Mouse (Mus musculus): Measurements from ENCODE around the gene Map1s.
"Not testable (repeated sequence)": the region's sequence is repeated elsewhere in the genome, so short reads cannot be mapped to it uniquely, and the experiment has no call there.

The Map1s gene

GRCm38 (mm10) chr8:70878178-70878577 lies 27.6 kb upstream of the Map1s start:
- DNase-seq (ENCODE audit: low spot score in 2 of 2), result no peak

GRCm38 (mm10) chr8:70879500-70879899 lies 26.2 kb upstream of the Map1s start:
- DNase-seq (ENCODE audit: low spot score in 2 of 2), result no peak

- peak in 1 of 2 experiments; percentile 53 for DNase-seq (ENCODE audit: low spot score in 2 of 2)
These were observed 25.6 kb upstream of the Map1s start for GRCm38 (mm10) chr8:70880126-70880525.

- no peak for DNase-seq (ENCODE audit: low spot score in 2 of 2)
These were observed 25.2 kb upstream of the Map1s start for GRCm38 (mm10) chr8:70880546-70880945.

- no peak for DNase-seq (ENCODE audit: low spot score in 2 of 2)
These were observed 21.5 kb upstream of the Map1s start for GRCm38 (mm10) chr8:70884186-70884585.

GRCm38 (mm10) chr8:70884683-70885082 lies 21.0 kb upstream of the Map1s start:
- no peak for DNase-seq (ENCODE audit: low spot score in 2 of 2)

GRCm38 (mm10) chr8:70885612-70886011 lies 20.1 kb upstream of the Map1s start:
- DNase-seq (ENCODE audit: low spot score in 2 of 2), result no peak

- DNase-seq (ENCODE audit: low spot score in 2 of 2), result no peak
These were observed 18.1 kb upstream of the Map1s start for GRCm38 (mm10) chr8:70887669-70888068.

GRCm38 (mm10) chr8:70890656-70891055 lies 15.1 kb upstream of the Map1s start:
- DNase-seq (ENCODE audit: low spot score in 2 of 2), result no peak

- no peak for DNase-seq (ENCODE audit: low spot score in 2 of 2)
These were observed 14.4 kb upstream of the Map1s start for GRCm38 (mm10) chr8:70891356-70891755.

GRCm38 (mm10) chr8:70892022-70892895 lies 13.5 kb upstream of the Map1s start, which contains the start of gene Slc5a5:
Slc5a5 (minus strand) TSS chr8:70892757.
- no peak for DNase-seq (ENCODE audit: low spot score in 2 of 2)

- DNase-seq (ENCODE audit: low spot score in 2 of 2), result no peak
These were observed 12.7 kb upstream of the Map1s start for GRCm38 (mm10) chr8:70892896-70893655.

GRCm38 (mm10) chr8:70893656-70894384 lies 11.9 kb upstream of the Map1s start:
- peak; percentile 54 to 57 for DNase-seq (ENCODE audit: low spot score in 2 of 2)

- no peak for DNase-seq (ENCODE audit: low spot score in 2 of 2)
These were observed 11.4 kb upstream of the Map1s start for GRCm38 (mm10) chr8:70894385-70894720.

GRCm38 (mm10) chr8:70894771-70895545 lies 10.8 kb upstream of the Map1s start:
- DNase-seq (ENCODE audit: low spot score in 2 of 2), result no peak

GRCm38 (mm10) chr8:70895571-70896259 lies 10.0 kb upstream of the Map1s start:
- DNase-seq (ENCODE audit: low spot score in 2 of 2), result not testable (repeated sequence)

GRCm38 (mm10) chr8:70896316-70897020 lies 9.3 kb upstream of the Map1s start:
- DNase-seq (ENCODE audit: low spot score in 2 of 2), result no peak

GRCm38 (mm10) chr8:70897021-70897680 lies 8.6 kb upstream of the Map1s start, which contains the start of gene Rpl18a:
Rpl18a (minus strand) TSS chr8:70897412.
- DNase-seq (ENCODE audit: low spot score in 2 of 2), result peak; percentile 98 to 99

GRCm38 (mm10) chr8:70897681-70898413 lies 7.9 kb upstream of the Map1s start:
- peak; percentile 71 to 86 for DNase-seq (ENCODE audit: low spot score in 2 of 2)

Measured in heart, adult 9 months (tissue).